Mouse (Mus musculus): Measurements from ENCODE around the gene Csk. TPM values are rescaled to one million over a fixed set of nuclear protein-coding genes. Genes with fewer than 3 reads are reported as not detected.

Gene Csk
- 16.0 and 16.7 TPM in 2 replicates for polyA plus RNA-seq (2015; fragmentation: Nextera tagmentation; extraction: Ambion mirVana)

DNA sequence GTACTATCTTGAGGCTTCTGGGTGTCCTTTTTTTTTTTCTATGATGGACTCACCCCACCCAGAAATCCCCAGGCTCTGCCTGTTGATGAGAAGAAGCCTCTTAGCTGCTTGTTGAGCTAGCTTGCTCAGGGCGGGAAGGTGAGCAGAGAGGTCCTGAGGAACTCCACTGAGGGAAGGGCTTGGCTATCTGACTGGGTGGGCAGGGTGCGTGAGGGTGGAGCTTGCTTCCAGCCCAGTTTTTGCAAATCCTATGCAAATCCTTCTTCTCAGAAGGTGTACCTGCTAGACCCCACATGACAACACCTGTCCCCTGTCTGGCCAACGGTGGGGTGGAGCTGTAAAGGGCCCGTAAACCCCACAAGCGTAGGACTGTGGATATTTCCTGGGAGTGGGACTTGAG, at the start of gene Csk:
Gene Csk, minus strand, starts transcription at position 349 of the 400 bp plus-strand sequence.

DNA sequence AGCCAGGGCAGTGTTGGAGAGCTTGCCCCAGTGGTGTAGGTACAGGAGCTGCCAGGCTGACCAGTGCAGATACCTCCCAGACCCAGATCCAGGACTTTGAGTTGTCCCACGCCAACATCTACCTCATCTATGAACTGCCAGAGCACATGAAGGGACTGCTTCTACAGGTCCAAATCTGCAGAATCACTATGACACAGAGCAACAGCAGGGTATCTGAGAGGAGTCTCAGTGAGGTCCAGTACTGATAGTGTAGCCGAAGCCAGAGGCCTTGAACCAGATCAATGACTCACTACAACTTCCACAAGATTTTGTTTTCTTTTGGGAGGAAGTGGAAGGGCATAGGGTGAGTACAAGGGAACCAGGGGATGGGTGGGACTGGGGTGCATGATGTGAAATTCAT, 34.3 kb upstream of the Csk start, which contains the start of gene Cyp1a1:
Gene Cyp1a1, plus strand, starts transcription at position 178 of the 400 bp plus-strand sequence.

DNA sequence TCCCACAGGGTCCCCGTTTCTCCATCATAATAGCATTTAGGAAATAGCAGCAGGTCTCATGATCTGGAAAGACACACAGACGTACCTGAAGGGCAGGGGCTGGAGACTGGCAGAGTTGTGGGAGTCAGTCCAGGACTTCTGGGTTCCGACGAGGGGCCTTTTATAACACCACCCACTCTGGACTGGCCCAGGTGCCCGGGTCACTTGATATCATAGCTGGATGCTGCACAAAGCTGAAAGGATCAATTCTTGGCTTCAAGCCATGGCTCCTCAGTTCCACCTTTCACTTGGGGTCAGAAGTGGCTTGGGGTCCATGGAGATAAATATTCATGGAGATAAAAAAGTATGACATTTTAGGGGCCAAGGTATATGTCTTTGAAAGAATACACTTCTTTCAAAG, 30.1 kb upstream of the Csk start, which contains the start of gene Cyp1a2:
Gene Cyp1a2, minus strand, starts transcription at position 184 of the 400 bp plus-strand sequence.

DNA sequence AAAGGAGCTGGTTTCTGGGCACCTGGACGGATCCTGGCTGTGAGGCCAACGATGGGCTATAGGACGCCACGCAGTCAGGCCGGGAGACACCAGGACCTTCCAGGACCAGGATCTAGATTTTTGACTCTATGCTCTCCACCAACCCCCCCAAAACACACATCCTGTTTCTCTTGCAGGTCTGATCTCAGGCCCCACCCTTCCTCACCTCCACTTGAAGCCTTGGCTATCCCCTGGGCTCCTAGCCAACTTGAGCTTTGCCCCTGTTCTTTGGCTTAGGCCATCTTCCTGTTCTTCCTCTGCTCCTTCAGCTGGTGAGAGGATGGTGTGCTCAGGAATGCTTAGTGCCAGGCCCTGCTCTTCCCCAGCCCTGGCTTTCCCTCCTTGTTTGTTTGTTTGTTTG, 32.8 kb downstream of the Csk start, which contains the start of gene Lman1l:
Gene Lman1l, minus strand, starts transcription at position 101 of the 400 bp plus-strand sequence.

DNA sequence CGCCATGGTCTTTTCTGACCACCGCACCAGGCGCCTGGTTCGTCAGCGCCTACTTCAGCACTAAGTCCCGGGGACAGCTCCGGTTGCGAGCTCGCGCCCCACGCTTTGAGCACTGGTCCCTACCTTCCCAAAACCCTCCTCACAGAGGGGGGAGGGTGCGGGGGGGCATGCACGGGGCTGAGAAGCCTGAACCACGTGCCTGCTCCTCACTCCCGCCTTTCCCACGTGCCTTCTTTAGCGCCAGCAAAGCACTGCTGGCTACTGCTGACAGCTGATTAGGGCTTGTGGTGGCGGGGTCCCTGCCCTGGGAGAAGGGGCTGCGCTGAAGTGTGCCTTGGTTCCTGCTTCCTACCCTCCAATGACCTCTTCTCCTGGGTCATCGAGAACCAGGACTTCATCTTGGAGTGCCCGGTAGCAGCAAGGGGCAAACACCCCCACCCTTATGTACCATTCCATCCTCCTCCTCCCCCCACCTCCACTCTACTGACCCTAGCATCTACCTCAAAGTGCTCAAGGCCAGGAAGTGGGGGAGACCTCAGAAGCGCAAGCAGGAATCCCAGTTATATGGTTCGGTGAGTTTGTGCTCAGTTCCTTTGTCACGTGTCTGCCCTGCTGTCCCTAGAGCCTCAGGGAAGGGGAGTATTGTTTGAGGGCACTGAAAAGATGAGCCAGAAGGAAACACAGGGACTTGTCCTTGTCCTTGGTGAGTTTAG, 47.1 kb downstream of the Csk start, which contains the start of gene Cplx3:
Gene Cplx3, minus strand, starts transcription at position 143 of the 713 bp plus-strand sequence.

DNA sequence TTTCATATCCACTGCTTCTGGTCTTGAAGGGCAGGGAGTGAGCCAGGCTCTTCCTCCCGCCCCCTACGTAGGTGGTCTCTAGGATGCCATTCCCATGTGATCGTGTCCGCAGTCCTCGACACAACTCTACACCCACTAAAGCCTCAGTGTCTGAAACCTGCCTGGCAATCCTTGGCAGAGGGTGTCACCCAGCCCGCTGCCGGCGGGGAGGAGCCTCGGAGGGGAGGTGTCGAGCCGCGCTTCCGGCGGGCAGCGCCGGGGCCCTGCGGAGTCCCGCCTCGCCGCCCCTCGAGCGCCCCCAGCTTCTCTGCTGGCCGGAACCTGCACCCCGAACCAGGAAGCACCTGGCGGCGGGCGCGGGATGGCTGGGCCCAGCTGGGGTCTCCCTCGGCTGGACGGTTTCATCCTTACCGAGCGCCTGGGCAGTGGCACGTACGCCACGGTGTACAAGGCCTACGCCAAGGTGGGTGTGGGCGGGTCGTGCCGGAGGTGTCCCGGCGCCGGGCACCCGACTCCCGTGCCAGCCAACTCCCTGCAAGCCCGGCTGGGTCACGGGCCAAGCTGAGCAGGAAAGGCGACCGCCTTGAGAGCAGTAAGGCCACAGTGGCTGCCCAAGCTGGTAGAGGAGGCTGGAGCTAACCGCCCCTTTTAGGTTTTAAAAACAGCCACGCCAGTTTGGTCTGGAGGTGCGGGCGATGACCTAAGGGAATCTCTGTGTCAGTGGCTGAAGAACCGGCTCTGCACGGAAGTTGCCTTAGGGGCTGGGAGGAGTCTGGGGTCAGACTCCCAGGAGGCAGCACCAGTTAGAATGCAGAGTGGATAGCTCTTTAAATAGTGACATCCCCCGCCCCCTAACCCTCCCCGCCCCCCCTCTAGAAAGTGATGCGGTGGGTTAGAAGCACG, 64.0 kb downstream of the Csk start, which contains the start of gene Ulk3:
Gene Ulk3, plus strand, starts transcription at position 229 of the 903 bp plus-strand sequence.

Other genes with a start within 250 kb of the Csk start
- gene Ppcdc, start 213.5 kb downstream of the Csk start, polyA plus RNA-seq (2015; fragmentation: Nextera tagmentation; extraction: Ambion mirVana) = 22.0 and 24.5 TPM in 2 replicates
- 15.4 and 16.2 TPM in 2 replicates for gene Scamp5, start 185.6 kb downstream of the Csk start, polyA plus RNA-seq (2015; fragmentation: Nextera tagmentation; extraction: Ambion mirVana)
- 7.0 and 9.2 TPM in 2 replicates for gene Rpp25, start 149.6 kb downstream of the Csk start, polyA plus RNA-seq (2015; fragmentation: Nextera tagmentation; extraction: Ambion mirVana)
- gene Cox5a, start 132.4 kb downstream of the Csk start, polyA plus RNA-seq (2015; fragmentation: Nextera tagmentation; extraction: Ambion mirVana) = 514 and 536 TPM in 2 replicates
- gene Fam219b, start 116.1 kb downstream of the Csk start, polyA plus RNA-seq (2015; fragmentation: Nextera tagmentation; extraction: Ambion mirVana) = 15.2 and 16.3 TPM in 2 replicates
- 17.1 and 17.3 TPM in 2 replicates for gene Mpi, start 100.9 kb downstream of the Csk start, polyA plus RNA-seq (2015; fragmentation: Nextera tagmentation; extraction: Ambion mirVana)
- 52.6 and 54.4 TPM in 2 replicates for gene Scamp2, start 92.7 kb downstream of the Csk start, polyA plus RNA-seq (2015; fragmentation: Nextera tagmentation; extraction: Ambion mirVana)
- 10.3 and 12.9 TPM in 2 replicates for gene Ulk3, start 64.2 kb downstream of the Csk start, polyA plus RNA-seq (2015; fragmentation: Nextera tagmentation; extraction: Ambion mirVana)
- not detected in 2 replicates for gene Cplx3, start 47.4 kb downstream of the Csk start, polyA plus RNA-seq (2015; fragmentation: Nextera tagmentation; extraction: Ambion mirVana)
- gene Lman1l, start 32.9 kb downstream of the Csk start, polyA plus RNA-seq (2015; fragmentation: Nextera tagmentation; extraction: Ambion mirVana) = not detected in 2 replicates
- not detected in 2 replicates for gene Cyp1a2, start 30.1 kb upstream of the Csk start, polyA plus RNA-seq (2015; fragmentation: Nextera tagmentation; extraction: Ambion mirVana)
- 0.06 and 0.16 TPM in 2 replicates for gene Cyp1a1, start 34.3 kb upstream of the Csk start, polyA plus RNA-seq (2015; fragmentation: Nextera tagmentation; extraction: Ambion mirVana)
- gene Edc3, start 54.9 kb upstream of the Csk start, polyA plus RNA-seq (2015; fragmentation: Nextera tagmentation; extraction: Ambion mirVana) = 14.2 and 14.9 TPM in 2 replicates
- 37.7 and 45.8 TPM in 2 replicates for gene Clk3, start 112.2 kb upstream of the Csk start, polyA plus RNA-seq (2015; fragmentation: Nextera tagmentation; extraction: Ambion mirVana)
- 3.8 and 5.1 TPM in 2 replicates for gene Arid3b, start 183.2 kb upstream of the Csk start, polyA plus RNA-seq (2015; fragmentation: Nextera tagmentation; extraction: Ambion mirVana)

Data from urinary bladder, postnatal 0 days (tissue).